Mouse (Mus musculus): Measurements from ENCODE around the gene Rint1. TPM values are rescaled to one million over a fixed set of nuclear protein-coding genes. Genes with fewer than 3 reads are reported as not detected.

The Rint1 gene
- polyA plus RNA-seq, 2 experiments from 2014 or later: 18.7 to 26.1 TPM

DNA sequence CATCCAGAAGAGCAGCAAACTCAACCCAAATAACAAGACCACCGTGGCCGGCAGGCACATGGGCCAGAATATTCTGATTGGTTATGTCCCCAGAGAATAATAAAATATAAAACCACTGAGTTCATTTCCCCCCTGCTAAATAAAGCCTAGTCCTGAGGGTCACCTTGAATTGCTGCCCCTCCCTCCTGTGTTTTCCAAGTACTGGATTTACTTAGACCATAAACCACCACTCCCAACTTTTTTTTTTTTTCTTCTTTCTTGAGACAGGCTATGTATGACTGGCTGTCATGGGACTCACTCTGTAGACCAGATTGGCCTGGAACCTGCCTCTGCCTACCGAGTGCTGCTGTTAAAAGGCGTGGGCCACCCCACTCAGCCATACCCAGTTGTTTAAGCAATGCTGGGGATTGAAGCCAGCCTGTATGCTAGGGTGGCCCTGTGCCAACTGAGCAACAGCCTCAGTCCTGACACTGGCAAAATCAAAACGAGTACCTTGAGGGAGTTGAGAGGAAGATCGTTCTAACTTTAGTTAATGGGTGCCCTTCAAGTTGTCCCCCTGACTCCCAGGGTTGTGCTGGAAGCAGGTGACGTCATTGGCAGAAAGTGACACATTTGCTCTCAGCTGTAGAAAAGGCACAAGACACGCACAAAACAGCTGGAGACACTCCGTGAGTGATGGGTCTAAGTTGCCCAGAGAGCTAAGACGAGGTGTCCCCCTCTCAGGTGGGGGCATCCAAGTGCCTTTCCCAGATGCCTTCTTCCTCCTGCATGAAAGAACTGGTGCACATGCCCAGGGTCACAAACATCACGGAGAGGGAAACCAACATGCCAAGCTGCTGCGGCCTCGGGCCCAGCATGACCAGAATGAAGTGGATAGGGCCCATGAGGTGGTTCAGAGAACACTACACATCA, 76.8 kb downstream of the Rint1 start:
- ATAC-seq: no peak

DNA sequence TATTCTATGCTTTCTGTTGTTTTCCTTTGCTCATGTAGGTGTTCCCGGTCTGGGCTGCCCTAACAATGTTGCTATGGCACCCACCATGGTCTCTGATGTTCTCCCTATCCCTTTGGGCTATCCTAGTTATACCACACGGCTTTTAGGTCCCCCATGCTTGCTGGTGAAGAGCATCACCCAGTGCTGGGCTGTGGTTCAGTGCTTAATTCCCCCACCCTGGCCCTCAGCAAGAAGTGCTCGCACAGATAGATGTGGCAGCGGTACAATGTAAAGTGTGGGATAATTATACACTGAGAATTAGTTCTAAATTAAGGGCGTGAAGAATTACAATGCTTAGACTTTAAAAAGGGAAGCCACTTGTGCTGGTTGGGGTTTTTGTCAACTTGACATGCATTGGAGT, 78.4 kb downstream of the Rint1 start:
- no peak for ATAC-seq

Other genes starting within 250 kb of the Rint1 start
- 10 to 100 TPM; 74.3 to 80.2 TPM for gene Srpk2, start 103.1 kb upstream of the Rint1 start, polyA plus RNA-seq (2017; shearing (Covaris generic))
- gene Pus7, start 4.0 kb upstream of the Rint1 start, polyA plus RNA-seq (2017; shearing (Covaris generic)): 1 to 10 TPM; 7.4 to 9.6 TPM
- 100 to 1,000 TPM in 1 of 2 experiments, 10 to 100 TPM in 1; 78.4 to 114 TPM for gene Tomm7, start 56.5 kb downstream of the Rint1 start, polyA plus RNA-seq (2017; shearing (Covaris generic))
- gene Fam126a, start 243.0 kb downstream of the Rint1 start, polyA plus RNA-seq (2017; shearing (Covaris generic)): 10 to 100 TPM in 1 of 2 experiments, 1 to 10 TPM in 1; 9.3 to 10.1 TPM